Mouse (Mus musculus) olfactory bulb, adult 2 months (tissue): Measurements from ENCODE around the gene Nudt3.
A peak's percentile ranks its signal among the peaks of the same experiment; 100 is the strongest.

ENCODE experiments used
- CTCF ChIP-seq: fragments of 200-500 bp; IDR thresholded peaks from 2 replicates; pipeline ENCODE4 v1.5.1; 2012; ENCODE audit warnings: low read depth, mild to moderate bottlenecking, low read length, moderate library complexity; ENCODE audit not compliant: insufficient read depth
- POLR2A ChIP-seq: fragments of 200-500 bp; IDR thresholded peaks from 2 replicates; pipeline ENCODE4 v1.6.1; 2012; ENCODE audit warnings: mild to moderate bottlenecking, low read depth, low read length, moderate library complexity; ENCODE audit not compliant: insufficient read depth

DNA sequence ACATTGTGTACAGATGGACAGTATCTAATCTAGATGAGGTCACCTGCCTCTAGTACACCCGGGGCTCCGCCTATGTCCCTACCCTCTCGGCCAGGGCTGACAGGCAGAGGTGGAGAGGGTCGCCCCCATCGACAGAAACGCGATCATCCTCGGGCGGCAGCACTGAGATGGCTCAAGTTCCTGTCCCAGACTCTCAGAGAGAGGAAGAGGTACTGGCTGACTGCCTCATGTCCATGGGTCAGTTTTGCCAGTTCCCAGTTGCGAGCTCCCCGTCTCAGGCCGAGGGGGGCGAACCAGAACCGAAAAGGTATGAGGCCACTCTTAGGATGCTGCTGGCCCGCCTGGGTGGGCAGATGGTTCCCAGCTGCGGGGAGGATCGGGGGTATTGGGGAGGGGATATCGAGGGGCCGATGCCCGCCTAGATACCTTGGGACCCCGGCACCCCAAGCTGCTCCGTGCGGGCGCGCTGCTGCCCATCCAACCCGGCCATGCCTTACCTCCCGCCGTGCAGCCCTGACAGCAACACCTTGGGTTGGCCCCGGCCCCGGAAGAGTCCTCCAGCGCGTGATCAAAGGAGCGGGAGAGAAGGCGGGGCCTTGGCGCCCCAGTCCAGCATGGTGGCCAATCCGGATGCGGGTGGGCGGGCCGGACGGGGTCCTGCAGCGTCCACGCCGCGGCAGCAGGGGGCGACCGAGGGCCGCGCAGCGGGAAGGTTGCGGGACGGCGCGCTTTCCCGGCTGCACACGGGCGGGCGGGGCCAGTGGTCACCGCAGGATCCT is 57.9 kb downstream of the Nudt3 start, which contains the start of gene AI413582:
- TF ChIP-seq CTCF, result peak; percentile 87; the same call in 1 of the 2 replicates
- peak; percentile 45; the same call in 1 of the 2 replicates for TF ChIP-seq POLR2A
